ENCODE assay signal across 9 mouse cellular contexts in genomic region chr10:33703420-33703819, GRCm38 (mm10).
DNase-seq lines count a peak whose midpoint lies in the region; ATAC-seq lines count a peak whose summit lies in the region.
"Had no signal": no experiment of that assay in that cellular context is flagged by ENCODE, and none has a peak within 500 bp of the region (broad histone marks: within the 10 kb centered on the region; RNA-seq: fewer than 3 reads in every experiment).

No protein-coding gene starts in this region.

- H3K9ac ChIP-seq in hindbrain, embryonic 11.5 days (ENCODE audit: low read depth, low read length), result no peak overlapping the region
- H3K9ac ChIP-seq in hindbrain, embryonic 13.5 days, result no peak overlapping the region
- H3K9ac ChIP-seq: embryonic facial prominence, embryonic 12.5 days had no signal

- H3K36me3 ChIP-seq in hindbrain, embryonic 11.5 days (ENCODE audit: control insufficient read depth, insufficient read depth, low read length), result no peaks in the 10 kb centered on the region
- no peaks in the 10 kb centered on the region for H3K36me3 ChIP-seq in hindbrain, embryonic 13.5 days
- H3K36me3 ChIP-seq: embryonic facial prominence, embryonic 12.5 days had no signal

- 61% methylated on average over 3 of the region's 3 CpGs for WGBS in hindbrain, embryonic 11.5 days
- WGBS in hindbrain, embryonic 13.5 days, result 61% methylated on average over 3 of the region's 3 CpGs

- ATAC-seq in hindbrain, embryonic 11.5 days (ENCODE audit: low FRiP score), result peak; percentile 71; the same call in 1 of the 2 replicates
- no peak for ATAC-seq in hindbrain, embryonic 13.5 days (ENCODE audit: low FRiP score)
- 0 out of 2 replicates have a peak, but pooled peaks have one; percentile 54 for ATAC-seq in megakaryocyte progenitor cell, adult 5-6 weeks (replicated peaks; ENCODE audit: poor library complexity)

- H3K4me2 ChIP-seq in hindbrain, embryonic 11.5 days (replicated peaks; ENCODE audit: low read depth, low read length), result no peak overlapping the region
- H3K4me2 ChIP-seq in hindbrain, embryonic 13.5 days, result no peak overlapping the region
- H3K4me2 ChIP-seq: embryonic facial prominence, embryonic 12.5 days had no signal

- H3K4me1 ChIP-seq in hindbrain, embryonic 11.5 days (replicated peaks; ENCODE audit: control insufficient read depth, insufficient read depth, low read length), result no peaks in the 10 kb centered on the region
- no peaks in the 10 kb centered on the region for H3K4me1 ChIP-seq in hindbrain, embryonic 13.5 days (replicated peaks)
- H3K4me1 ChIP-seq: embryonic facial prominence, embryonic 12.5 days had no signal

- H3K4me3 ChIP-seq in hindbrain, embryonic 11.5 days (ENCODE audit: low read depth, low read length), result no peak overlapping the region
- no peak overlapping the region for H3K4me3 ChIP-seq in hindbrain, embryonic 13.5 days
- H3K4me3 ChIP-seq: embryonic facial prominence, embryonic 12.5 days had no signal

- DNase-seq in hindbrain, embryonic 11.5 days (ENCODE audit: low spot score), result peak; percentile 64
- DNase-seq in MEL-GATA-1-ER (ENCODE audit: extremely low read depth, low read depth), result peak; percentile 8
- DNase-seq in c-Kit-positive CD71-positive TER-119-negative erythroid progenitor cells, embryonic 14.5 days (ENCODE audit: low read depth), result peak; percentile 6
- peak; percentile 64 for DNase-seq in kidney, postnatal 10 days
- no peak for DNase-seq in natural killer cell, adult 2 months (ENCODE audit: low spot score in 2 of 2)
- DNase-seq in heart, postnatal 36 days, result no peak

- no peaks in the 10 kb centered on the region for H3K27me3 ChIP-seq in hindbrain, embryonic 11.5 days (ENCODE audit: control insufficient read depth, insufficient read depth, low read length)
- no peaks in the 10 kb centered on the region for H3K27me3 ChIP-seq in hindbrain, embryonic 13.5 days
- H3K27me3 ChIP-seq: embryonic facial prominence, embryonic 12.5 days had no signal

- intact Hi-C loops in heart, postnatal 36 days (cut with DNase I), result no loop called here

- H3K27ac ChIP-seq in hindbrain, embryonic 11.5 days (ENCODE audit: low read depth, low read length), result no peak overlapping the region
- no peak overlapping the region for H3K27ac ChIP-seq in hindbrain, embryonic 13.5 days
- H3K27ac ChIP-seq: embryonic facial prominence, embryonic 12.5 days had no signal

- no peaks in the 10 kb centered on the region for H3K9me3 ChIP-seq in hindbrain, embryonic 11.5 days (ENCODE audit: control insufficient read depth, low read length)
- no peaks in the 10 kb centered on the region for H3K9me3 ChIP-seq in hindbrain, embryonic 13.5 days
- H3K9me3 ChIP-seq: embryonic facial prominence, embryonic 12.5 days had no signal

Comparison
In these comparisons a context has a peak if more than half of its experiments do, and no peak if none do; other contexts are left out.
1. DNase-seq: peak in hindbrain, embryonic 11.5 days (single experiment), MEL-GATA-1-ER (single experiment), c-Kit-positive CD71-positive TER-119-negative erythroid progenitor cells, embryonic 14.5 days (single experiment) and kidney, postnatal 10 days (single experiment); none in natural killer cell, adult 2 months (0 of 2) and heart, postnatal 36 days (0 of 2).